Mouse (Mus musculus) lung, postnatal 25 days (tissue): ENCODE results near the gene Ctns.

Experiments
- DNase-seq: peaks from one replicate; pipeline ENCODE4 v3.0.0; 2022; ENCODE audit warnings: low spot score

The Ctns gene

GRCm38 (mm10) chr11:73137591-73138501 lies 61.0 kb downstream of the Ctns start, which contains the start of gene Haspin:
TSS of gene Haspin (minus strand) at chr11:73138294.
- peak; percentile 94 for DNase-seq

- no peak for DNase-seq
Observed at GRCm38 (mm10) chr11:73137116-73137515, 61.7 kb downstream of the Ctns start.

- DNase-seq, result no peak
Observed at GRCm38 (mm10) chr11:73136587-73136986, 62.3 kb downstream of the Ctns start.

- DNase-seq, result no peak
Observed at GRCm38 (mm10) chr11:73134222-73134621, 64.6 kb downstream of the Ctns start.
